ENCODE assay signal across 21 mouse cellular contexts in the genomic region with DNA sequence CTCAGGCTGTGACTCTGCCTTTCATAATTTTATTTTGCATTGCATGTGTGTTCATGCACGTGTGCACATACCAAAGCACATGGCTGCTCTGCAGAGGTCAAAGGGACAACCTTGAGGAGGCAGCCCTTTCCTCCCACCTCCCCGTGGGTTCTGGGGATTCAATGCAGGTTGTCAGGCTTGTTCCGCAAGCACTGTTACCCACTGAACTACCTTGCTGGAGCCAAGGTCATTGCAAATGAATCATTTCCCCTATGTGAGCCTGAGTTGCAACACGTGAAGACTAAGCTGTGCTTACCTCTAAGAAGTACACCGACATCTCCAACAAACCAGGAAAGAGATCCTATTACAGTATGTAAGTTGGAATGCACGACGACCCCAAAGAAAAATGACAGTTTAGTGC. TPM values are rescaled to one million over a fixed set of nuclear protein-coding genes. Genes with fewer than 3 reads are reported as not detected.
A peak's percentile ranks its signal among the peaks of the same experiment; 100 is the strongest.
DNase-seq lines count a peak whose midpoint lies in the region; ATAC-seq and TF ChIP-seq lines count a peak whose summit lies in the region.
"Had no signal": no experiment of that assay in that cellular context is flagged by ENCODE, and none has a peak within 500 bp of the region (broad histone marks: within the 10 kb centered on the region; RNA-seq: fewer than 3 reads in every experiment).

No protein-coding gene starts in this region.

- intact Hi-C loops in gastrocnemius, postnatal 14 days (cut with DNase I; ENCODE audit: low total_unique reads), result no loop called here

- no peak overlapping the region for H3K4me2 ChIP-seq in CH12.LX (ENCODE audit: insufficient read depth, low read depth, poor library complexity, severe bottlenecking)
- H3K4me2 ChIP-seq: forebrain, embryonic 13.5 days; hindbrain, embryonic 15.5 days; limb, embryonic 12.5 days; liver, embryonic 12.5 days; lung, embryonic 14.5 days had no signal

- dilution Hi-C loops in CH12.LX (cut with MboI; ENCODE audit: extremely low pct_ligation_motif_present, extremely low pct_unique_long_range_greater_than_20kb, low sequenced_read_pairs), result no loop called here

- DNase-seq in kidney, adult 11 months, result peak; percentile 32
- DNase-seq in kidney, adult 18-20 months, result no peak
- DNase-seq in CH12.LX (ENCODE audit: extremely low read depth), result no peak
- DNase-seq in gonadal fat pad, adult 2 months (ENCODE audit: low read depth), result peak; percentile 38
- DNase-seq in kidney, postnatal 4 days, result peak; percentile 4 to 10
- no peak for DNase-seq in gastrocnemius, postnatal 14 days
- DNase-seq in layer of hippocampus, adult 2 months (ENCODE audit: low spot score in 2 of 2), result no peak
- DNase-seq: cerebellum, adult 8-10 months; gastrocnemius, postnatal 10 days; heart, adult 2 months; heart, postnatal 36 days; lung, embryonic 14.5 days; lung, postnatal 36 days; retina, postnatal 1 day; thymus, postnatal 25 days had no signal

- in situ Hi-C loops in CH12.LX (cut with MboI; ENCODE audit: low pct_ligation_motif_present, low pct_unique_long_range_greater_than_20kb, low sequenced_read_pairs), result no loop called here

- no peak overlapping the region for H3K9ac ChIP-seq in CH12.LX (ENCODE audit: insufficient read depth, low read depth)
- H3K9ac ChIP-seq: forebrain, embryonic 13.5 days; hindbrain, embryonic 15.5 days; limb, embryonic 12.5 days; liver, embryonic 12.5 days; lung, embryonic 14.5 days had no signal

- H3K27ac ChIP-seq in CH12.LX (ENCODE audit: insufficient read depth, low read depth), result no peak overlapping the region
- no peak overlapping the region for H3K27ac ChIP-seq in layer of hippocampus, adult 2 months
- H3K27ac ChIP-seq: forebrain, embryonic 13.5 days; heart, adult 2 months; hindbrain, embryonic 15.5 days; limb, embryonic 12.5 days; liver, embryonic 12.5 days had no signal

- no peak overlapping the region for H3K4me3 ChIP-seq in CH12.LX (replicated peaks in 1 of 3; ENCODE audit: low read depth in 2 of 3, low read length in 2 of 3, poor library complexity in 1 of 3)
- no peak overlapping the region for H3K4me3 ChIP-seq in layer of hippocampus, adult 2 months
- H3K4me3 ChIP-seq: forebrain, embryonic 13.5 days; heart, adult 2 months; hindbrain, embryonic 15.5 days; limb, embryonic 12.5 days; liver, embryonic 12.5 days had no signal

- peaks cover 0 to 3% of the 10 kb centered on the region in 2 experiments for H3K36me3 ChIP-seq in CH12.LX (replicated peaks in 1 of 2; ENCODE audit: control insufficient read depth in 1 of 2, insufficient read depth in 1 of 2, low read length in 1 of 2)
- H3K36me3 ChIP-seq: liver, embryonic 12.5 days had no signal

- no peak for TF ChIP-seq RAD21 in CH12.LX (IDR thresholded peaks at IDR 0.05; ENCODE audit: low read depth, low read length)

- no peaks in the 10 kb centered on the region for H3K27me3 ChIP-seq in CH12.LX (replicated peaks)
- H3K27me3 ChIP-seq: forebrain, embryonic 13.5 days; hindbrain, embryonic 15.5 days; limb, embryonic 12.5 days; liver, embryonic 12.5 days had no signal

- ATAC-seq in megakaryocyte progenitor cell, adult 5-6 weeks (replicated peaks; ENCODE audit: poor library complexity), result no peak
- ATAC-seq: forebrain, embryonic 13.5 days; liver, embryonic 12.5 days had no signal

- no peaks in the 10 kb centered on the region for H3K9me3 ChIP-seq in CH12.LX (replicated peaks; ENCODE audit: low read length)
- H3K9me3 ChIP-seq: forebrain, embryonic 13.5 days; hindbrain, embryonic 15.5 days; limb, embryonic 12.5 days; liver, embryonic 12.5 days had no signal

- no peak for TF ChIP-seq CTCF in CH12.LX (conservative IDR thresholded peaks at IDR 0.05 in 1 of 2, IDR thresholded peaks at IDR 0.05 in 1 of 2; ENCODE audit: low read depth in 2 of 2, low read length in 2 of 2)
- no peak for TF ChIP-seq CTCF in layer of hippocampus, adult 2 months (conservative IDR thresholded peaks at IDR 0.05)

- TF ChIP-seq POLR2A in CH12.LX (IDR thresholded peaks at IDR 0.05; ENCODE audit: low read depth, low read length), result no peak

- H3K79me2 ChIP-seq in CH12.LX (replicated peaks; ENCODE audit: control insufficient read depth, extremely low read depth, insufficient read depth, poor library complexity, severe bottlenecking), result no peaks in the 10 kb centered on the region

- TF ChIP-seq EP300 in CH12.LX (IDR thresholded peaks at IDR 0.05; ENCODE audit: low read length), result no peak

- H3K4me1 ChIP-seq in CH12.LX (ENCODE audit: control insufficient read depth in 1 of 2, insufficient read depth in 2 of 2), result no peaks in the 10 kb centered on the region
- H3K4me1 ChIP-seq: forebrain, embryonic 13.5 days; hindbrain, embryonic 15.5 days; limb, embryonic 12.5 days; liver, embryonic 12.5 days had no signal

TF ChIP-seq in CH12.LX, 34 proteins besides CTCF, POLR2A, EP300 and RAD21:
- no peak for TF ChIP-seq MYC (IDR thresholded peaks at IDR 0.05; ENCODE audit: low read depth, low read length)
- TF ChIP-seq HCFC1 (IDR thresholded peaks at IDR 0.05; ENCODE audit: low read depth, low read length), result no peak
- no peak for TF ChIP-seq ZMIZ1 (IDR thresholded peaks at IDR 0.05; ENCODE audit: low read depth, low read length)
- TF ChIP-seq JUN (IDR thresholded peaks at IDR 0.05; ENCODE audit: insufficient read depth, low read depth, low read length), result no peak
- TF ChIP-seq MAFK (IDR thresholded peaks at IDR 0.05; ENCODE audit: insufficient replicate concordance, low read length), result no peak
- no peak for TF ChIP-seq TCF12 (IDR thresholded peaks at IDR 0.05; ENCODE audit: low read depth, low read length)
- TF ChIP-seq MXI1 (IDR thresholded peaks at IDR 0.05; ENCODE audit: low read depth, low read length), result no peak
- TF ChIP-seq BHLHE40 (IDR thresholded peaks at IDR 0.05; ENCODE audit: low read depth, low read length), result 0 out of 2 replicates have a peak, but pooled peaks have one; percentile 12
TF ChIP-seq in CH12.LX: peak in this region for 1.

RNA-seq across cellular contexts. Expression of gene Otx1, which starts 48.2 kb away (rescaled TPM):
- total RNA-seq in CH12.LX (2012; rRNA removed) (not detected in 2 replicates), CH12.LX (2014; rRNA removed) (not detected in 2 replicates)
- not detected in 2 replicates for polyA plus RNA-seq in CH12.LX (2012; ENCODE audit: insufficient read length, low read depth)
- not detected in 2 replicates for polyA plus RNA-seq in gonadal fat pad, adult 2 months (2012; rRNA removed)
- total RNA-seq in gastrocnemius, postnatal 14 days (2021), result not detected
- total RNA-seq in megakaryocyte progenitor cell, adult 5-6 weeks (2015), result not detected in 2 replicates
- not detected in 2 replicates for total RNA-seq in megakaryocyte progenitor cell, adult 5-6 weeks (2017)
- 1 to 10 TPM; 3.6 to 4.2 TPM for total RNA-seq in layer of hippocampus, adult 2 months (2021)
- total RNA-seq: adrenal gland, postnatal 36 days; gastrocnemius, postnatal 10 days; heart, adult 2 months; heart, postnatal 36 days had no signal
- polyA plus RNA-seq: liver, embryonic 12.5 days had no signal

Comparison
In these comparisons a context has a peak if more than half of its experiments do, and no peak if none do; other contexts are left out.
1. DNase-seq: peak in kidney, adult 11 months (single experiment), gonadal fat pad, adult 2 months (single experiment) and kidney, postnatal 4 days (2 of 2); none in kidney, adult 18-20 months (single experiment), CH12.LX (single experiment), gastrocnemius, postnatal 14 days (single experiment) and layer of hippocampus, adult 2 months (0 of 2).
2. RNA of gene Otx1, which starts 48.2 kb away (total RNA-seq): 3.6 to 4.2 TPM in layer of hippocampus, adult 2 months; not detected in CH12.LX, not detected in gastrocnemius, postnatal 14 days and not detected in megakaryocyte progenitor cell, adult 5-6 weeks; every median in the first group is over 4 times any median in the second.